Comparison of ENCODE assay signal across 9 mouse cellular contexts in genomic region chr7:60139742-60140480, GRCm38 (mm10). TPM values are rescaled to one million over a fixed set of nuclear protein-coding genes. Genes with fewer than 3 reads are reported as not detected.
DNase-seq lines count a peak whose midpoint lies in the region; ATAC-seq and TF ChIP-seq lines count a peak whose summit lies in the region.
"Had no signal": no experiment of that assay in that cellular context is flagged by ENCODE, and none has a peak within 500 bp of the region (broad histone marks: within the 10 kb centered on the region; RNA-seq: fewer than 3 reads in every experiment).

TSS of gene Snrpn (minus strand) at chr7:60140219.

- H3K36me3 ChIP-seq in hindbrain, embryonic 15.5 days: no peaks in the 10 kb centered on the region
- H3K36me3 ChIP-seq in midbrain, embryonic 12.5 days: no peaks in the 10 kb centered on the region

- DNase-seq in frontal cortex, adult 2 months (ENCODE audit: extremely low spot score in 1 of 2, low spot score in 1 of 2): peak in 1 of 2 experiments; percentile 44
- no peak for DNase-seq in adrenal gland, postnatal 10 days
- DNase-seq in gastrocnemius, adult 2 months: no peak
- no peak for DNase-seq in testis, postnatal 14 days (ENCODE audit: low spot score)
- DNase-seq in B cell, adult 2 months: no peak

- H3K27ac ChIP-seq in gastrocnemius, adult 2 months: no peak within 1 kb of the TSS
- no peak within 1 kb of the TSS; the same call in 1 of the 2 replicates for H3K27ac ChIP-seq in hindbrain, embryonic 15.5 days (replicated peaks)
- peak within 1 kb of the TSS; percentile 49 for H3K27ac ChIP-seq in midbrain, embryonic 12.5 days (replicated peaks)

- no peak for ATAC-seq in frontal cortex, adult (ENCODE audit: low TSS enrichment)
- 0 out of 2 replicates have a peak, but pooled peaks have one; percentile 30 for ATAC-seq in hindbrain, embryonic 15.5 days (ENCODE audit: low FRiP score, low read depth)
- peak; percentile 87 for ATAC-seq in midbrain, embryonic 12.5 days (ENCODE audit: low FRiP score, low read depth)

- H3K4me3 ChIP-seq in gastrocnemius, adult 2 months: no peak within 1 kb of the TSS
- no peak within 1 kb of the TSS for H3K4me3 ChIP-seq in hindbrain, embryonic 15.5 days
- H3K4me3 ChIP-seq in midbrain, embryonic 12.5 days: no peak within 1 kb of the TSS

- no peaks in the 10 kb centered on the region for H3K9me3 ChIP-seq in hindbrain, embryonic 15.5 days
- H3K9me3 ChIP-seq in midbrain, embryonic 12.5 days: no peaks in the 10 kb centered on the region

- H3K4me2 ChIP-seq in hindbrain, embryonic 15.5 days: no peak within 1 kb of the TSS
- H3K4me2 ChIP-seq in midbrain, embryonic 12.5 days (replicated peaks): 0 out of 2 replicates have a peak within 1 kb of the TSS, but pooled peaks have one; percentile 3

- WGBS in hindbrain, embryonic 15.5 days: 56% methylated on average over 4 of the region's 4 CpGs
- 47% methylated on average over 4 of the region's 4 CpGs for WGBS in midbrain, embryonic 12.5 days

- intact Hi-C loops in gastrocnemius, adult 2 months (cut with DNase I): no loop called here

- no peak within 1 kb of the TSS for H3K9ac ChIP-seq in hindbrain, embryonic 15.5 days
- no peak within 1 kb of the TSS for H3K9ac ChIP-seq in midbrain, embryonic 12.5 days (replicated peaks)

- no peaks in the 10 kb centered on the region for H3K27me3 ChIP-seq in hindbrain, embryonic 15.5 days
- no peaks in the 10 kb centered on the region for H3K27me3 ChIP-seq in midbrain, embryonic 12.5 days
- H3K27me3 ChIP-seq: CH12.LX had no signal

- TF ChIP-seq CTCF in gastrocnemius, adult 2 months (IDR thresholded peaks at IDR 0.05): no peak

- no peaks in the 10 kb centered on the region for H3K4me1 ChIP-seq in hindbrain, embryonic 15.5 days (replicated peaks)
- H3K4me1 ChIP-seq in midbrain, embryonic 12.5 days: no peaks in the 10 kb centered on the region

RNA-seq across cellular contexts. Expression of gene Snrpn, which starts in this region (rescaled TPM):
- 917 and 1,001 TPM in 2 replicates for polyA plus RNA-seq in frontal cortex, adult 2 months (2012; rRNA removed)
- total RNA-seq in adrenal gland, postnatal 10 days (2021): 10 to 100 TPM; 35.4 to 47.7 TPM
- 10 to 100 TPM; 59.5 to 85.5 TPM for total RNA-seq in gastrocnemius, adult 2 months (2021)
- polyA plus RNA-seq in hindbrain, embryonic 15.5 days (2015; fragmentation: Nextera tagmentation; extraction: Ambion mirVana): 940 and 944 TPM in 2 replicates
- 290 and 291 TPM in 2 replicates for polyA plus RNA-seq in midbrain, embryonic 12.5 days (2016; fragmentation: Nextera tagmentation; extraction: Ambion mirVana)
